Mouse (Mus musculus) CH12.LX (cell line): Measurements from ENCODE around the gene Usp35. TPM values are rescaled to one million over a fixed set of nuclear protein-coding genes. Genes with fewer than 3 reads are reported as not detected.

Source experiments
- DNase-seq: peaks from one replicate; pipeline ENCODE4 v3.0.0-alpha.2; 2013; ENCODE audit errors: extremely low read depth
- H3K27ac ChIP-seq: 2 replicates; pipeline ENCODE4 v1.5.1; 2012; ENCODE audit warnings: low read depth, mild to moderate bottlenecking, control low read depth, moderate library complexity; ENCODE audit not compliant: insufficient read depth
- H3K27me3 ChIP-seq: replicated peaks from 2 replicates; pipeline ENCODE3; 2012; ENCODE audit warnings: inconsistent platforms
- H3K36me3 ChIP-seq, 2 experiments: replicated peaks in 1 of 2; 2 replicates each; pipeline versions ENCODE3 to v1.6.1; 2012; ENCODE audit warnings: inconsistent platforms in 1 of 2, low read length in 1 of 2, mild to moderate bottlenecking in 1 of 2, mixed read lengths in 1 of 2, moderate library complexity in 1 of 2; ENCODE audit not compliant: control insufficient read depth in 1 of 2, insufficient read depth in 1 of 2
- H3K4me1 ChIP-seq, 2 experiments: 2 replicates each; pipeline ENCODE4 v1.6.1; 2012; ENCODE audit warnings: inconsistent platforms in 1 of 2, moderate library complexity in 1 of 2; ENCODE audit not compliant: insufficient read depth in 2 of 2, control insufficient read depth in 1 of 2
- H3K4me2 ChIP-seq: 2 replicates; pipeline ENCODE4 v1.6.1; 2012; ENCODE audit warnings: low read depth, mild to moderate bottlenecking, control low read depth; ENCODE audit not compliant: poor library complexity, insufficient read depth, severe bottlenecking
- H3K4me3 ChIP-seq, 3 experiments: fragments of 150-350 bp in 1 of 3; sonication (generic) in 1 of 3; replicated peaks in 1 of 3; 2 replicates each; pipeline versions ENCODE3 to v1.5.1; 2011 to 2012; ENCODE audit warnings: low read depth in 2 of 3, low read length in 2 of 3, mild to moderate bottlenecking in 2 of 3, moderate library complexity in 2 of 3, control low read depth in 1 of 3, improper control_type of control experiment in 1 of 3, inconsistent platforms in 1 of 3, mixed read lengths in 1 of 3; ENCODE audit not compliant: poor library complexity in 1 of 3
- H3K79me2 ChIP-seq: replicated peaks from 2 replicates; pipeline ENCODE4 v1.6.1; 2012; ENCODE audit warnings: mild to moderate bottlenecking, moderate library complexity; ENCODE audit not compliant: control insufficient read depth, poor library complexity, insufficient read depth, severe bottlenecking; ENCODE audit errors: extremely low read depth
- H3K9ac ChIP-seq: 2 replicates; pipeline ENCODE4 v1.6.1; 2012; ENCODE audit warnings: low read depth, mild to moderate bottlenecking, control low read depth, moderate library complexity; ENCODE audit not compliant: insufficient read depth
- H3K9me3 ChIP-seq: replicated peaks from 2 replicates; pipeline ENCODE3; 2012; ENCODE audit warnings: low read length, inconsistent platforms, mixed read lengths
- CHD2 ChIP-seq: IDR thresholded peaks from 2 replicates; pipeline ENCODE4 v1.6.1; 2011; ENCODE audit warnings: low read length, improper control_type of control experiment
- EP300 ChIP-seq: IDR thresholded peaks from 2 replicates; pipeline ENCODE4 v1.6.1; 2011; ENCODE audit warnings: low read length, improper control_type of control experiment
- GABPA ChIP-seq: IDR thresholded peaks from 2 replicates; pipeline ENCODE4 v1.6.1; 2012; ENCODE audit warnings: low read depth, low read length, improper control_type of control experiment, inconsistent platforms; ENCODE audit not compliant: insufficient replicate concordance
- HCFC1 ChIP-seq: IDR thresholded peaks from 2 replicates; pipeline ENCODE4 v1.6.1; 2012; ENCODE audit warnings: low read depth, mild to moderate bottlenecking, inconsistent platforms, low read length, improper control_type of control experiment
- IRF4 ChIP-seq: IDR thresholded peaks from 2 replicates; pipeline ENCODE4 v1.6.1; 2014; ENCODE audit warnings: low read depth, mild to moderate bottlenecking, inconsistent platforms, low read length, improper control_type of control experiment
- JUND ChIP-seq: conservative IDR thresholded peaks from 2 replicates; pipeline ENCODE4 v1.6.1; 2011; ENCODE audit warnings: low read depth, low read length, improper control_type of control experiment
- KAT2A ChIP-seq: IDR thresholded peaks from 2 replicates; pipeline ENCODE4 v1.6.1; 2012; ENCODE audit warnings: low read length, improper control_type of control experiment, inconsistent platforms; ENCODE audit not compliant: insufficient replicate concordance
- MAZ ChIP-seq: IDR thresholded peaks from 2 replicates; pipeline ENCODE4 v1.6.1; 2012; ENCODE audit warnings: low read depth, mild to moderate bottlenecking, inconsistent platforms, low read length, improper control_type of control experiment, moderate library complexity
- MXI1 ChIP-seq: IDR thresholded peaks from 2 replicates; pipeline ENCODE4 v1.6.1; 2011; ENCODE audit warnings: mild to moderate bottlenecking, low read depth, low read length, improper control_type of control experiment
- NELFE ChIP-seq: IDR thresholded peaks from 2 replicates; pipeline ENCODE4 v1.6.1; 2011; ENCODE audit warnings: low read depth, low read length, improper control_type of control experiment
- NRF1 ChIP-seq: IDR thresholded peaks from 2 replicates; pipeline ENCODE4 v1.6.1; 2014; ENCODE audit warnings: low read depth, mild to moderate bottlenecking, inconsistent platforms, low read length, improper control_type of control experiment, moderate library complexity
- POLR2A ChIP-seq: IDR thresholded peaks from 2 replicates; pipeline ENCODE4 v1.6.1; 2011; ENCODE audit warnings: low read depth, mild to moderate bottlenecking, improper control_type of control experiment, low read length
- POLR2AphosphoS2 ChIP-seq: IDR thresholded peaks from 2 replicates; pipeline ENCODE4 v1.6.1; 2011; ENCODE audit warnings: low read depth, low read length, improper control_type of control experiment
- RAD21 ChIP-seq: IDR thresholded peaks from 2 replicates; pipeline ENCODE4 v1.6.1; 2011; ENCODE audit warnings: low read depth, mild to moderate bottlenecking, low read length, improper control_type of control experiment, moderate library complexity
- SIN3A ChIP-seq: IDR thresholded peaks from 2 replicates; pipeline ENCODE4 v1.6.1; 2012; ENCODE audit warnings: low read length, improper control_type of control experiment, inconsistent platforms
- TBP ChIP-seq: conservative IDR thresholded peaks from 2 replicates; pipeline ENCODE4 v1.6.1; 2011; ENCODE audit warnings: low read depth, low read length, improper control_type of control experiment
- dilution Hi-C: fragments of 300-500 bp; cut with MboI; formaldehyde crosslinking; loops from 2 replicates; pipeline ENCODE4 v1.14.3; 2020; ENCODE audit warnings: low sequenced_read_pairs; ENCODE audit not compliant: extremely low pct_unique_long_range_greater_than_20kb, extremely low pct_ligation_motif_present
- in situ Hi-C: fragments of 300-500 bp; cut with MboI; formaldehyde crosslinking; loops from 3 replicates; pipeline ENCODE4 v1.14.3; 2019; ENCODE audit warnings: low sequenced_read_pairs, low pct_ligation_motif_present, low pct_unique_long_range_greater_than_20kb, mixed read lengths
- polyA plus RNA-seq: library from polyadenylated mRNA; unstranded; fragments of >175 nt; gene quantifications from 2 replicates; pipeline ENCODE4 v1.2.1, GENCODE M21; 2012; ENCODE audit warnings: low read depth; ENCODE audit not compliant: insufficient read length
- total RNA-seq, 2 experiments: library from RNA; depleted of rRNA; stranded (reverse); fragments of 300-350 nt in 1 of 2; fragments of >200 nt in 1 of 2; gene quantifications; 2 replicates each; pipeline ENCODE4 v1.2.3; 2012 to 2014

The Usp35 gene
- total and polyA plus RNA-seq, 3 experiments = 1.2 to 1.8 (median 1.3) TPM

DNA sequence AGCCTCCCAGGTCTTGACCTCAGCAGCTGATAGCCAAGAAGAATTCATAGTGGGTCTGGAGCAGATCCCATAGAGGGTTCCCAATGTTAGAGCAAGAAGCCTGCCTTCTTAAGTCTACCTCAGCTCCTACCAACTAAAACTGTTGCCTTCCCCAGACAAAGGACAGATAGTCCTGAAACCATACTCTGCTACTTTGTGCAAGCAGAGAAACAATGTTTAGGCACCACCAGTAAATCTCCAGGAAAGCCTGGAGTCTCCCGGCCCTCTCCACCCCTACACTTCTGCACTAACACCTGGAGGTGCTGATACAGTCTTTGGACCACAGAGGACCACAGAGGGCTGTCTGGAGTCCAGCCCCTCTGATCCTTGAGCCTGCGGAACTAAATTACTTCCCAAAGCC, 12.8 kb upstream of the Usp35 start:
- no peak overlapping the region for H3K9ac ChIP-seq
- H3K9me3 ChIP-seq = no peaks in the 10 kb centered on the region
- no peak for DNase-seq
- dilution Hi-C loops (no loop called here), in situ Hi-C loops (no loop called here)
- no peak overlapping the region for H3K27ac ChIP-seq
- H3K36me3 ChIP-seq = peaks cover 0 to 2% of the 10 kb centered on the region in 2 experiments
- H3K4me3 ChIP-seq = no peak overlapping the region
- H3K79me2 ChIP-seq = no peaks in the 10 kb centered on the region
- no peak for TF ChIP-seq EP300
- TF ChIP-seq MAZ = no peak
- no peak for TF ChIP-seq KAT2A
- TF ChIP-seq HCFC1 = no peak
- H3K4me2 ChIP-seq = no peak overlapping the region
- no peaks in the 10 kb centered on the region for H3K27me3 ChIP-seq
- H3K4me1 ChIP-seq = peaks cover 0 to 5% of the 10 kb centered on the region in 2 experiments; a peak in 3 of 4 replicates

- in situ Hi-C loops = no loop called here
- dilution Hi-C loops = no loop called here
- Histone ChIP-seq H3K4me3 (no peak overlapping the region), H3K4me1 (peaks cover 0 to 12% of the 10 kb centered on the region in 2 experiments; a peak in 3 of 4 replicates), H3K9me3 (no peaks in the 10 kb centered on the region), H3K4me2 (no peak overlapping the region), H3K9ac (no peak overlapping the region), H3K79me2 (no peaks in the 10 kb centered on the region), H3K36me3 (peaks cover 0 to 2% of the 10 kb centered on the region in 2 experiments), H3K27me3 (no peaks in the 10 kb centered on the region), H3K27ac (no peak overlapping the region)
- DNase-seq = no peak
- TF ChIP-seq POLR2AphosphoS2 (no peak), MXI1 (no peak), SIN3A (no peak), NRF1 (no peak), TBP (no peak), CHD2 (no peak), GABPA (no peak), IRF4 (no peak), NELFE (no peak), MAZ (no peak), KAT2A (no peak), RAD21 (no peak), POLR2A (no peak), JUND (no peak)
These were observed 11.1 kb upstream of the Usp35 start for GRCm38 (mm10) chr7:97342961-97343360.
